8 mouse cellular contexts compared by ENCODE assay signal in genomic region chr2:145884913-145885785, GRCm38 (mm10). TPM values are rescaled to one million over a fixed set of nuclear protein-coding genes. Genes with fewer than 3 reads are reported as not detected.
DNase-seq lines count a peak whose midpoint lies in the region; ATAC-seq and TF ChIP-seq lines count a peak whose summit lies in the region.

No protein-coding gene starts in this region.

- no peak overlapping the region for H3K4me2 ChIP-seq in hindbrain, embryonic 12.5 days (replicated peaks)
- no peak overlapping the region for H3K4me2 ChIP-seq in hindbrain, embryonic 11.5 days (replicated peaks; ENCODE audit: low read depth, low read length)
- no peak overlapping the region for H3K4me2 ChIP-seq in kidney, embryonic 14.5 days (replicated peaks; ENCODE audit: low read depth, low read length)

- no peak for DNase-seq in hindbrain, embryonic 11.5 days (ENCODE audit: low spot score)
- DNase-seq in ZHBTc4 (ENCODE audit: low read depth, low spot score): peak; percentile 42
- DNase-seq in heart, adult 18-20 months: peak; percentile 74 to 86
- DNase-seq in thymus, postnatal 14 days: no peak

- no peaks in the 10 kb centered on the region for H3K9me3 ChIP-seq in hindbrain, embryonic 12.5 days (replicated peaks)
- H3K9me3 ChIP-seq in hindbrain, embryonic 11.5 days (ENCODE audit: control insufficient read depth, low read length): no peaks in the 10 kb centered on the region
- no peaks in the 10 kb centered on the region for H3K9me3 ChIP-seq in kidney, embryonic 14.5 days (ENCODE audit: control insufficient read depth, low read length)

- peaks cover 16% of the 10 kb centered on the region for H3K36me3 ChIP-seq in hindbrain, embryonic 12.5 days
- H3K36me3 ChIP-seq in hindbrain, embryonic 11.5 days (ENCODE audit: control insufficient read depth, insufficient read depth, low read length): no peaks in the 10 kb centered on the region
- H3K36me3 ChIP-seq in kidney, embryonic 14.5 days (ENCODE audit: control insufficient read depth, insufficient read depth, low read length): peaks cover 23% of the 10 kb centered on the region

- no peak overlapping the region for H3K4me3 ChIP-seq in hindbrain, embryonic 12.5 days
- H3K4me3 ChIP-seq in hindbrain, embryonic 11.5 days (ENCODE audit: low read depth, low read length): no peak overlapping the region
- H3K4me3 ChIP-seq in kidney, embryonic 14.5 days (ENCODE audit: low read length): no peak overlapping the region
- no peak overlapping the region for H3K4me3 ChIP-seq in olfactory bulb, adult 2 months (ENCODE audit: insufficient read depth, low read depth, low read length)

- no peaks in the 10 kb centered on the region for H3K27me3 ChIP-seq in hindbrain, embryonic 12.5 days
- no peaks in the 10 kb centered on the region for H3K27me3 ChIP-seq in hindbrain, embryonic 11.5 days (ENCODE audit: control insufficient read depth, insufficient read depth, low read length)
- H3K27me3 ChIP-seq in kidney, embryonic 14.5 days (ENCODE audit: control insufficient read depth, insufficient read depth, low read length): no peaks in the 10 kb centered on the region

- H3K4me1 ChIP-seq in hindbrain, embryonic 12.5 days: peaks cover 5% of the 10 kb centered on the region; the same call in 1 of the 2 replicates
- H3K4me1 ChIP-seq in hindbrain, embryonic 11.5 days (replicated peaks; ENCODE audit: control insufficient read depth, insufficient read depth, low read length): no peaks in the 10 kb centered on the region
- H3K4me1 ChIP-seq in kidney, embryonic 14.5 days (ENCODE audit: control insufficient read depth, insufficient read depth, low read length): peaks cover 22% of the 10 kb centered on the region
- H3K4me1 ChIP-seq in olfactory bulb, adult 2 months (ENCODE audit: control insufficient read depth, insufficient read depth, low read length): peaks cover 20% of the 10 kb centered on the region

- TF ChIP-seq CTCF in olfactory bulb, adult 2 months (IDR thresholded peaks at IDR 0.05; ENCODE audit: insufficient read depth, low read depth, low read length): no peak

- no peak for TF ChIP-seq POLR2A in olfactory bulb, adult 2 months (IDR thresholded peaks at IDR 0.05; ENCODE audit: insufficient read depth, low read depth, low read length)

- ATAC-seq in hindbrain, embryonic 12.5 days (ENCODE audit: low FRiP score): no peak
- ATAC-seq in hindbrain, embryonic 11.5 days (ENCODE audit: low FRiP score): no peak
- ATAC-seq in kidney, embryonic 14.5 days (ENCODE audit: low FRiP score, low TSS enrichment): no peak
- no peak for ATAC-seq in erythroblast, adult 5-6 weeks (replicated peaks; ENCODE audit: low FRiP score, poor library complexity, severe bottlenecking)

- 68% methylated on average over 14 of the region's 14 CpGs for WGBS in hindbrain, embryonic 12.5 days
- WGBS in hindbrain, embryonic 11.5 days: 71% methylated on average over 14 of the region's 14 CpGs
- WGBS in kidney, embryonic 14.5 days: 41% methylated on average over 14 of the region's 14 CpGs
- WGBS in olfactory bulb, adult 2 months: 69% methylated on average over 14 of the region's 14 CpGs

- peak overlapping the region; percentile 70; the same call in 1 of the 2 replicates for H3K27ac ChIP-seq in hindbrain, embryonic 12.5 days
- no peak overlapping the region for H3K27ac ChIP-seq in hindbrain, embryonic 11.5 days (ENCODE audit: low read depth, low read length)
- H3K27ac ChIP-seq in kidney, embryonic 14.5 days (ENCODE audit: low read depth, low read length): peak overlapping the region; percentile 75; the same call in 1 of the 2 replicates
- peak overlapping the region; percentile 22; the same call in 1 of the 2 replicates for H3K27ac ChIP-seq in olfactory bulb, adult 2 months (ENCODE audit: insufficient read depth, low read depth, low read length)

- H3K9ac ChIP-seq in hindbrain, embryonic 12.5 days: no peak overlapping the region
- no peak overlapping the region for H3K9ac ChIP-seq in hindbrain, embryonic 11.5 days (ENCODE audit: low read depth, low read length)
- H3K9ac ChIP-seq in kidney, embryonic 14.5 days (ENCODE audit: low read depth, low read length): no peak overlapping the region

RNA-seq across cellular contexts. Expression of gene Naa20, which starts 16.8 kb away (rescaled TPM):
- polyA plus RNA-seq in hindbrain, embryonic 12.5 days (2016; fragmentation: Nextera tagmentation; extraction: Ambion mirVana): 115 and 125 TPM in 2 replicates
- polyA plus RNA-seq in hindbrain, embryonic 11.5 days (2014; fragmentation: Nextera tagmentation; extraction: Ambion mirVana): 139 and 146 TPM in 2 replicates
- 10 to 100 TPM; 82.5 to 82.7 TPM for total RNA-seq in heart, adult 18-20 months (2021)
- 205 and 206 TPM in 2 replicates for polyA plus RNA-seq in kidney, embryonic 14.5 days (2014; fragmentation: Nextera tagmentation; extraction: Ambion mirVana)
- polyA plus RNA-seq in olfactory bulb, adult 2 months (2012; ENCODE audit: insufficient read depth, insufficient read length, low replicate concordance, missing spikeins): not detected in 2 replicates
- total RNA-seq in erythroblast, adult 5-6 weeks (2015; ENCODE audit: low replicate concordance): 9.2 and 24.0 TPM in 2 replicates
- 11.8 and 22.2 TPM in 2 replicates for total RNA-seq in erythroblast, adult 5-6 weeks (2017; ENCODE audit: low replicate concordance)

RNA-seq across cellular contexts. Expression of gene Cfap61, which starts 49.4 kb away (rescaled TPM):
- polyA plus RNA-seq in hindbrain, embryonic 12.5 days (2016; fragmentation: Nextera tagmentation; extraction: Ambion mirVana): 3.0 and 3.6 TPM in 2 replicates
- 1.7 and 2.4 TPM in 2 replicates for polyA plus RNA-seq in hindbrain, embryonic 11.5 days (2014; fragmentation: Nextera tagmentation; extraction: Ambion mirVana)
- total RNA-seq in heart, adult 18-20 months (2021): 1 to 10 TPM in 1 of 2 experiments, under 1 TPM in 1; 0.37 to 1.2 TPM
- polyA plus RNA-seq in kidney, embryonic 14.5 days (2014; fragmentation: Nextera tagmentation; extraction: Ambion mirVana): 0.49 and 0.73 TPM in 2 replicates
- not detected in 2 replicates for polyA plus RNA-seq in olfactory bulb, adult 2 months (2012; ENCODE audit: insufficient read depth, insufficient read length, low replicate concordance, missing spikeins)
- not detected in 2 replicates for total RNA-seq in erythroblast, adult 5-6 weeks (2015; ENCODE audit: low replicate concordance)
- not detected in 2 replicates for total RNA-seq in erythroblast, adult 5-6 weeks (2017; ENCODE audit: low replicate concordance)

RNA-seq across cellular contexts. Expression of gene Crnkl1, which starts 49.7 kb away (rescaled TPM):
- polyA plus RNA-seq in hindbrain, embryonic 12.5 days (2016; fragmentation: Nextera tagmentation; extraction: Ambion mirVana): 39.0 and 41.5 TPM in 2 replicates
- 42.3 and 43.9 TPM in 2 replicates for polyA plus RNA-seq in hindbrain, embryonic 11.5 days (2014; fragmentation: Nextera tagmentation; extraction: Ambion mirVana)
- total RNA-seq in heart, adult 18-20 months (2021): 10 to 100 TPM; 18.0 to 19.7 TPM
- polyA plus RNA-seq in kidney, embryonic 14.5 days (2014; fragmentation: Nextera tagmentation; extraction: Ambion mirVana): 28.7 and 31.9 TPM in 2 replicates
- not detected in 2 replicates for polyA plus RNA-seq in olfactory bulb, adult 2 months (2012; ENCODE audit: insufficient read depth, insufficient read length, low replicate concordance, missing spikeins)
- 13.3 and 35.5 TPM in 2 replicates for total RNA-seq in erythroblast, adult 5-6 weeks (2015; ENCODE audit: low replicate concordance)
- total RNA-seq in erythroblast, adult 5-6 weeks (2017; ENCODE audit: low replicate concordance): 70.3 and 93.8 TPM in 2 replicates

Comparison
In these comparisons a context has a peak if more than half of its experiments do, and no peak if none do; other contexts are left out.
1. DNase-seq: peak in ZHBTc4 (single experiment) and heart, adult 18-20 months (2 of 2); none in hindbrain, embryonic 11.5 days (single experiment) and thymus, postnatal 14 days (single experiment).